Mouse (Mus musculus): Measurements from ENCODE around the gene Atrn. TPM values are rescaled to one million over a fixed set of nuclear protein-coding genes. Genes with fewer than 3 reads are reported as not detected.

Gene Atrn
- polyA plus RNA-seq, 2 experiments: 11.5 to 17.9 TPM

DNA sequence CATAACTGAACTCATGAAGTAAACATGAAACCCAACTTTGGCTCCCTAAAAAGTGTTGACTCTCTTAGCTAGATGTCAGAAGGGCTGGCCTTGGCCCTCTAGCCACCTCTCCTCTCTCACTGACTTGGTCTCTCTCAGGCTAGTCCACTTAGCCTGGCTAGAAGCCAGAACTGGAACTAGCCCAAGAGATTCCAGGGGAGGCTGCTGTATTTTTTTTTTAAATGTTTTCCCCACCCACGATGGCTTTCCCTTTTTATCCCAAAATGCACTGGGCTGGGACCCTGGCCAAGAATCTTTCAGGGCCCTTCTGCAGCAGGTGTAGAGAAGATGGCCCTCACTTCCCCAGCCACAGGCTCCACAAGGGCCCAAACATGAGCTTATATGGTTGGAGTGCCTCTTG, 153.1 kb downstream of the Atrn start:
- Histone ChIP-seq H3K27ac (replicated peaks; ENCODE audit: low read depth, low read length) (peak overlapping the region; percentile 22; the same call in 1 of the 2 replicates), H3K36me3 (ENCODE audit: control insufficient read depth, insufficient read depth, low read length) (no peaks in the 10 kb centered on the region), H3K4me2 (replicated peaks; ENCODE audit: low read depth, low read length, severe bottlenecking) (0 out of 2 replicates have a peak overlapping the region, but pooled peaks have one; percentile 24), H3K9ac (ENCODE audit: low read depth, low read length, severe bottlenecking) (no peak overlapping the region), H3K27me3 (ENCODE audit: control insufficient read depth, insufficient read depth, low read length) (peaks cover 17% of the 10 kb centered on the region), H3K4me1 (ENCODE audit: control insufficient read depth, insufficient read depth, low read length) (peaks cover 51% of the 10 kb centered on the region), H3K9me3 (ENCODE audit: control insufficient read depth, low read length) (no peaks in the 10 kb centered on the region), H3K4me3 (replicated peaks; ENCODE audit: low read length) (no peak overlapping the region)
- WGBS: 15% methylated on average over 1 of the region's 1 CpGs
- TF ChIP-seq POLR2A (IDR thresholded peaks at IDR 0.05; ENCODE audit: borderline replicate concordance, extremely low read depth, insufficient read depth, insufficient read length): no peak
- peak; percentile 60 for DNase-seq (ENCODE audit: low spot score)
- ATAC-seq (ENCODE audit: low FRiP score, low read depth): no peak

DNA sequence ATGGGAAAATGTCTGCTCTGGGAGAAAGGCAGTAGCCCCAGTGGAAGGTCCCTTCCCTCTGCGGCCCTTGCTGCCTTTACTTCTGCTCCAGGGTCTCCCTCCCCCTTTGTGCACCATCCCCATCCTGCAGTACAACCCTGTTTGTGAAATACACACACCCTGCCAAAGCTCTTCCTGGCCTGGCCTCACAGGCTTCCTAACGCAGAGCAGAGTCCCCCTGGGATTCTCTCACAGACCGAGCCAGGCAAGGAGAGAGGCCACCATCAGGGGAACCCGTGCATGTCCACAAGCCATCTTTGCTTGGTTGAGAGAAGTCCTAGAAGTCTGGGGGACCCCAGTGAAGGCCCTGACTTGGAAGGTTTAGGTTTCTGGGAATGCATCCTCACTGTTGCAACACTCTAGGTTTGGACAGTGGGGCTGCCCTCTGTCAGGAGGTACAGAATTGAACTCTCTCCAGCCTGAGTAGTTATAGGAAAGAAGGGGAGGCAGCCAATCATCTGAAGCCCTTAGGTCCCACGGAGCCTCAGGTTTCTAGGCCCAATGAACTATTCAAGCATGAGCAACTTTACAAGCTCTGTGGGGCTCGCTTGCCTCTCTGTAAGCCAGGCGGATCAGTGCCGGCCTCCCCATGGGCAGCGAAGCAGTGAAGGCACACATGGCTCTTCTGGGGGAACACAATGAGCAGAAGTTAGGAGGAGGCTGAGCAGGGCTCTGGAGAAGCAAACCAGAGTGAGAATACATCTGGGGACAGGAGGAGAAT, 153.7 kb downstream of the Atrn start:
- Histone ChIP-seq H3K36me3 (ENCODE audit: control insufficient read depth, insufficient read depth, low read length) (no peaks in the 10 kb centered on the region), H3K9ac (ENCODE audit: low read depth, low read length, severe bottlenecking) (no peak overlapping the region), H3K27ac (replicated peaks; ENCODE audit: low read depth, low read length) (peak overlapping the region; percentile 22), H3K4me2 (replicated peaks; ENCODE audit: low read depth, low read length, severe bottlenecking) (peak overlapping the region; percentile 24), H3K4me3 (replicated peaks; ENCODE audit: low read length) (no peak overlapping the region), H3K9me3 (ENCODE audit: control insufficient read depth, low read length) (no peaks in the 10 kb centered on the region), H3K4me1 (ENCODE audit: control insufficient read depth, insufficient read depth, low read length) (peaks cover 49% of the 10 kb centered on the region), H3K27me3 (ENCODE audit: control insufficient read depth, insufficient read depth, low read length) (peaks cover 11% of the 10 kb centered on the region)
- DNase-seq (ENCODE audit: low spot score) (peak; percentile 51), ATAC-seq (ENCODE audit: low FRiP score, low read depth) (peak; percentile 39; the same call in 1 of the 2 replicates)
- 36% methylated on average over 9 of the region's 9 CpGs for WGBS
- no peak for TF ChIP-seq POLR2A (IDR thresholded peaks at IDR 0.05; ENCODE audit: borderline replicate concordance, extremely low read depth, insufficient read depth, insufficient read length)

DNA sequence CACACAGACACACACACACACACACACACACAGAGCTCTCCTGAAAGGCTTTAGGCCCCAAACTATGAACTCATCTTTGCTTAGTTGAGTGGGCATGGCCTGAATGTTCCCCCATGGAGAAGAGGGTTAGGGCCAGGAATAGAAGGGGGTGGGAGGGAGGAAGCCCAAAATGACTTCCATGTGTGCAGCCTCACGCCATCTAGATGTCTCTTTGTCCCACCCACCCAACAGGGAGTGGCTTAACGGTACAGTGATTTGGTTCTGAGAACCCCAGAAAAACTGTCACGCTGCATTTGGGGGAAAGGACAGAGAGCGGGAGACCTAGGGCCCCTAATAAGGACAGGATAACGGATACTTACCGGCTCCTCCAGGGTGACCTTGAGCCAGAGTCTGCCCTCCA, 154.5 kb downstream of the Atrn start:
- H3K27ac ChIP-seq (replicated peaks; ENCODE audit: low read depth, low read length): peak overlapping the region; percentile 67
- ATAC-seq (ENCODE audit: low FRiP score, low read depth) (peak; percentile 56; the same call in 1 of the 2 replicates), DNase-seq (ENCODE audit: low spot score) (peak; percentile 62)
- no peak overlapping the region for H3K4me3 ChIP-seq (replicated peaks; ENCODE audit: low read length)
- H3K4me2 ChIP-seq (replicated peaks; ENCODE audit: low read depth, low read length, severe bottlenecking): peak overlapping the region; percentile 24
- 34% methylated on average over 6 of the region's 6 CpGs for WGBS
- peaks cover 46% of the 10 kb centered on the region for H3K4me1 ChIP-seq (ENCODE audit: control insufficient read depth, insufficient read depth, low read length)
- no peaks in the 10 kb centered on the region for H3K36me3 ChIP-seq (ENCODE audit: control insufficient read depth, insufficient read depth, low read length)
- H3K27me3 ChIP-seq (ENCODE audit: control insufficient read depth, insufficient read depth, low read length): peaks cover 3% of the 10 kb centered on the region
- no peak for TF ChIP-seq POLR2A (IDR thresholded peaks at IDR 0.05; ENCODE audit: borderline replicate concordance, extremely low read depth, insufficient read depth, insufficient read length)
- no peak overlapping the region for H3K9ac ChIP-seq (ENCODE audit: low read depth, low read length, severe bottlenecking)
- H3K9me3 ChIP-seq (ENCODE audit: control insufficient read depth, low read length): no peaks in the 10 kb centered on the region

DNA sequence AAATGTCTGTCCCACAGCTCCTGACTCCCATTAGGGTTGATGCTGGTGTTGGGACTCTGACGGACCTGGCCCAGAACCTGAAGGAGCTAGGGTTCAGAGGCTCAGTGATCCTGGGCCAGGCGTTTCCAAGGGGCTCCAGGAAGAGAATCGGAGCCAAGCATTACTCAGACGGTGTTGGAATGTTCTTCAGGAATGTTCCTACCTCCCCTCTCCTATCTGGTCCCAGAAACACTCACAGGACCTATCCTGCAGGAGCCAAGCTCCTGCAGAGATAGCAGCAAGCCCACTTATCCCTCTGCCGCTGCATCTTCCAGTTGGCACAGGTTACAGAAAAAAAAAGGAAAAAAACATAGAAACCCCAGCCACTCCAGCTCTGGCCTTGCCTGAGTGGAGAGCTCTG, 155.3 kb downstream of the Atrn start:
- H3K4me1 ChIP-seq (ENCODE audit: control insufficient read depth, insufficient read depth, low read length): peaks cover 40% of the 10 kb centered on the region
- TF ChIP-seq POLR2A (IDR thresholded peaks at IDR 0.05; ENCODE audit: borderline replicate concordance, extremely low read depth, insufficient read depth, insufficient read length): no peak
- peak overlapping the region; percentile 67; the same call in 1 of the 2 replicates for H3K27ac ChIP-seq (replicated peaks; ENCODE audit: low read depth, low read length)
- no peaks in the 10 kb centered on the region for H3K9me3 ChIP-seq (ENCODE audit: control insufficient read depth, low read length)
- no peak overlapping the region for H3K4me3 ChIP-seq (replicated peaks; ENCODE audit: low read length)
- ATAC-seq (ENCODE audit: low FRiP score, low read depth) (no peak), DNase-seq (ENCODE audit: low spot score) (peak; percentile 50)
- 62% methylated on average over 5 of the region's 5 CpGs for WGBS
- H3K9ac ChIP-seq (ENCODE audit: low read depth, low read length, severe bottlenecking): no peak overlapping the region
- no peaks in the 10 kb centered on the region for H3K27me3 ChIP-seq (ENCODE audit: control insufficient read depth, insufficient read depth, low read length)
- H3K4me2 ChIP-seq (replicated peaks; ENCODE audit: low read depth, low read length, severe bottlenecking): peak overlapping the region; percentile 24; the same call in 1 of the 2 replicates
- no peaks in the 10 kb centered on the region for H3K36me3 ChIP-seq (ENCODE audit: control insufficient read depth, insufficient read depth, low read length)

DNA sequence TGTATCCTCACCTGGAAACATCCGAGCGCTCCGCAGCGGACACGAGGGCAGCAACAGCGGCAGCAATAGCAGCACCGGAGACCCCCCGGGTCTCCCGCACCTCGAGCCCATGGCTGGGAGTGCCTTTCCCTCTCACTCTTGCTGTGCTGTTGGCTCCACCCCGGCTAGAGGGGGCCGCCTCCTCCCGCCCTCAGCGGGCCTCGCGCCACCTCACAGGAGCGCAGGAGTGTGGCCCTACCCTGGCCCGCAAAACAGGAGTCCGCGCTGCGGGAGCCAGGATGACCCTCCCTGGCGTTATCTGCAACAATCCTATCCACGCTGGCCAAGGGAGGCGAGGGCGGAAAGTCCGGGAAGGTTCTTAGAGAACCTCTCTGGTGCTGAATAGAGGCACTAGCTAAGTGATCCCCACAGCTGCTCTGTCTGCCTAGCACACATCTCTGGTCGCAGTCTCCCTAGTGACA, 157.1 kb downstream of the Atrn start, which contains the start of gene Adam33:
Gene Adam33 (minus strand): TSS at position 411 of the 461 bp plus-strand sequence.
- H3K36me3 ChIP-seq (ENCODE audit: control insufficient read depth, insufficient read depth, low read length): no peaks in the 10 kb centered on the region
- H3K9me3 ChIP-seq (ENCODE audit: control insufficient read depth, low read length): no peaks in the 10 kb centered on the region
- peak within 1 kb of the TSS; percentile 27 for H3K4me3 ChIP-seq (replicated peaks; ENCODE audit: low read length)
- H3K27me3 ChIP-seq (ENCODE audit: control insufficient read depth, insufficient read depth, low read length): no peaks in the 10 kb centered on the region
- no peak within 1 kb of the TSS for H3K27ac ChIP-seq (replicated peaks; ENCODE audit: low read depth, low read length)
- whole genome bisulfite sequencing: 2% methylated on average over 14 of the region's 27 CpGs
- peak within 1 kb of the TSS; percentile 47 for H3K4me2 ChIP-seq (replicated peaks; ENCODE audit: low read depth, low read length, severe bottlenecking)
- H3K9ac ChIP-seq (ENCODE audit: low read depth, low read length, severe bottlenecking): peak within 1 kb of the TSS; percentile 29; the same call in 1 of the 2 replicates
- DNase-seq (ENCODE audit: low spot score) (no peak), ATAC-seq (ENCODE audit: low FRiP score, low read depth) (peak; percentile 50; the same call in 1 of the 2 replicates)
- TF ChIP-seq POLR2A (IDR thresholded peaks at IDR 0.05; ENCODE audit: borderline replicate concordance, extremely low read depth, insufficient read depth, insufficient read length): no peak
- H3K4me1 ChIP-seq (ENCODE audit: control insufficient read depth, insufficient read depth, low read length): peaks cover 46% of the 10 kb centered on the region

Data from limb, embryonic 14.5 days (tissue).